Mouse (Mus musculus): Measurements from ENCODE around the gene Cast. TPM values are rescaled to one million over a fixed set of nuclear protein-coding genes. Genes with fewer than 3 reads are reported as not detected.

Cast gene
- total RNA-seq, 4 experiments from 2014 or later: 97.5 to 105 (median 103) TPM

DNA sequence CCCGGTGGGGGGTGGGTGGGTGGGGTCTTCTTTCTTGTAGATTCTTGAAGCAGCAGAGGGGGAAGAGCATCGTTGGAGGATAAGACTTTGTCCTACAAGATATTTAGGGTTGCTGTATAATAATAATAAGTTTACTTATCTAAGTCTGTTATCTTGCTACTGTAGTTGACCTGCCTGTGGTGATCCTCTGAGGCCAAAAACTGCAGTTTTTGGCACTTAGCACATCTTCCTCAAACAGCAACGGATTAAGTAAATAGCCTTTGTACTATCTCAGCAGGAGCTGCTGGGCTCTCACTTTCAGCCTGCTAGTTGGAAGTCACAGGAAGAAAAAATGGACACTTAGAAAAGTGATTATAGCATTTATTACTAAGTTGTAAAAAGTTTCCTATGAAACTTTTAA is 112.4 kb downstream of the Cast start:
- no peak for DNase-seq (ENCODE audit: low spot score in 2 of 2)

DNA sequence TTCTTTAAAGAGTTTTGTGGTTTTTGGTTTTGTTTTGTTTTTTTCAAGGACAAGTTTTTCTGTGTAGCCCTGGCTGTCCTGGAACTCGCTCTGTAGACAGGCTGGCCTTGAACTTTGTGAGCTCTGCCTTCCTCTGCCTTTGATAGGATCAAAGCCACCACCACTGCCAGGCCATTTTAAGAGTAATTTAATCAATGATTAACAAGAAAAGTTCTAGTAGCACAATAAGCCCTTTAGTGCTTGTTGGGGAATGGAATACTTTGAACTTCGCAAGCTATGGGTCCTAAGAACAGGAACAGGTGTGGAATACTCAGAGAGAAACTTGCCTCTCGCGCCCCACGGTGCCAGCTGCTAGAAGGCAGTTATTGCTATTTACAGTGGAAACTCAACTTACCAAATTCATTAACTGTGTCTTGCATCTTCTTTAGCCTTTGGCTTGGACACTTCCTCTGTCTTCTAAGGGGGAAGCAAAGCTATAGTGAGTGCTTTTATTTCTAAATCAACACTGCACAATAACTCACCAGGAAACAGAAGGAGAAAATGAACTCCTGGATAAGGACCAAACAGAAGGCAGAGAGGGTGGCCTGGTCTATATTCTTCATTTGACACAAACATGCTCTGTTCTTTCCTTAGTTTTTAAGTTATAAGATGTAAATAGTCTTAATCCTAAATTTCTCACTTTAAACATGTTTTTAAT is 113.0 kb downstream of the Cast start:
- no peak for DNase-seq (ENCODE audit: low spot score in 2 of 2)

Other genes with a start within 250 kb of the Cast start
- gene Erap1, start 169.2 kb downstream of the Cast start, total RNA-seq (2022): 10 to 100 TPM; 26.6 to 30.7 (median 27.7) TPM